Mouse (Mus musculus) myocyte (in vitro differentiated cells): ENCODE results near the gene Abhd14b. TPM values are rescaled to one million over a fixed set of nuclear protein-coding genes. Genes with fewer than 3 reads are reported as not detected.

ENCODE experiments used
- H3K27me3 ChIP-seq: one replicate; pipeline ENCODE4 v1.6.1; 2011; ENCODE audit not compliant: control insufficient read depth, insufficient read depth, insufficient read length
- H3K36me3 ChIP-seq: one replicate; pipeline ENCODE4 v1.6.1; 2011; ENCODE audit not compliant: control insufficient read depth, insufficient read depth
- H3K4me2 ChIP-seq: one replicate; pipeline ENCODE4 v1.6.1; 2011; ENCODE audit warnings: low read depth, control low read depth
- H3K4me3 ChIP-seq: one replicate; pipeline ENCODE4 v1.5.1; 2011; ENCODE audit warnings: mild to moderate bottlenecking, control low read depth, moderate library complexity
- H3K79me2 ChIP-seq: one replicate; pipeline ENCODE4 v1.6.1; 2011; ENCODE audit not compliant: control insufficient read depth, insufficient read depth
- H3ac ChIP-seq: one replicate; pipeline ENCODE4 v1.6.1; 2011; ENCODE audit not compliant: control insufficient read depth, insufficient read length
- CEBPB ChIP-seq: IDR thresholded peaks from 2 replicates; pipeline ENCODE4 v1.6.1; 2011; ENCODE audit warnings: mild to moderate bottlenecking, moderate library complexity; ENCODE audit not compliant: poor library complexity, insufficient read depth, severe bottlenecking
- E2F4 ChIP-seq: IDR thresholded peaks from one replicate; pipeline ENCODE4 v1.6.1; 2011; ENCODE audit warnings: mild to moderate bottlenecking, control low read depth, moderate library complexity; ENCODE audit not compliant: insufficient read depth
- MAX ChIP-seq: IDR thresholded peaks from one replicate; pipeline ENCODE4 v1.6.1; 2011; ENCODE audit warnings: low read depth, mild to moderate bottlenecking, control low read depth
- MYOD1 ChIP-seq, 3 experiments: IDR thresholded peaks; one replicate each; pipeline ENCODE4 v1.6.1; 2011; ENCODE audit warnings: control low read depth in 2 of 3, low read depth in 2 of 3, mild to moderate bottlenecking in 2 of 3, moderate library complexity in 1 of 3; ENCODE audit not compliant: insufficient read length in 2 of 3, control insufficient read depth in 1 of 3
- MYOG ChIP-seq, 3 experiments: IDR thresholded peaks; one replicate each; pipeline ENCODE4 v1.6.1; 2011; ENCODE audit warnings: control low read depth in 2 of 3, low read depth in 2 of 3, mild to moderate bottlenecking in 2 of 3; ENCODE audit not compliant: insufficient read length in 2 of 3, control insufficient read depth in 1 of 3, insufficient read depth in 1 of 3
- POLR2A ChIP-seq: IDR thresholded peaks from one replicate; pipeline ENCODE4 v1.6.1; 2011; ENCODE audit warnings: low read depth, mild to moderate bottlenecking, control low read depth, moderate library complexity; ENCODE audit not compliant: insufficient read length
- POLR2AphosphoS2 ChIP-seq: IDR thresholded peaks from one replicate; pipeline ENCODE4 v1.6.1; 2011; ENCODE audit warnings: low read depth, control low read depth; ENCODE audit not compliant: insufficient read length
- REST ChIP-seq: IDR thresholded peaks from one replicate; pipeline ENCODE4 v1.6.1; 2011; ENCODE audit warnings: mild to moderate bottlenecking, control low read depth, moderate library complexity; ENCODE audit not compliant: insufficient read depth, insufficient read length
- SRF ChIP-seq: IDR thresholded peaks from one replicate; pipeline ENCODE4 v1.6.1; 2011; ENCODE audit warnings: low read depth; ENCODE audit not compliant: control insufficient read depth, insufficient read length
- TCF12 ChIP-seq: IDR thresholded peaks from one replicate; pipeline ENCODE4 v1.6.1; 2011; ENCODE audit warnings: mild to moderate bottlenecking, control low read depth; ENCODE audit not compliant: poor library complexity, insufficient read depth, severe bottlenecking
- TCF3 ChIP-seq: IDR thresholded peaks from one replicate; pipeline ENCODE4 v1.6.1; 2011; ENCODE audit warnings: low read depth, control low read depth; ENCODE audit not compliant: insufficient read length
- USF1 ChIP-seq: IDR thresholded peaks from one replicate; pipeline ENCODE4 v1.6.1; 2011; ENCODE audit warnings: low read depth, mild to moderate bottlenecking, control low read depth, moderate library complexity
- polyA plus RNA-seq: library from polyadenylated mRNA; unstranded; fragments of >200 nt; fragmentation: generic; extraction: Trizol; gene quantifications from one replicate; pipeline ENCODE4 v1.2.1, GENCODE M21; 2012; ENCODE audit warnings: missing spikeins

Abhd14b gene
- polyA plus RNA-seq, 1 experiment, result 4.2 TPM

DNA sequence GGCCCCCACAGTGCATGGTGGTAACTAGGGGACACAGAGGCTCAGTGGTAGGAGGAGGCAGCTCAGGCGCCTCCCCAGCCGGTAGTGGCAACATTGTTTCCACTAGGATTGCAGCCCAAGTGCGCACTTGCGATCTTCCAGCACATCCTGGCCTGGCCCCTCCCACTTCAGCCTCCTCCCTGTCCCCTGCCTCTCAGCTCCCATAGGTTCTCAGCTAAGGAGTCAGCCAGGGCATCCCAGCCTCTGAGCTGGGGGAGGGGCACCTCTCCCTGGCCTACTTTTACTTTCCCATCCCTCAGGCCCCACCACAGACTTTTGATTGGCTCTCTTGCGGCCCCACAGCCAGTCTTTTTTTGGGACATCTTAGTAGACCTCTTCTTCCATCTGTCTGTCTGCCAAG is 24.6 kb downstream of the Abhd14b start:
- H3K4me2 ChIP-seq, result no peak overlapping the region
- TF ChIP-seq MYOG (IDR thresholded peaks at IDR 0.05; ENCODE audit: control insufficient read depth in 1 of 3, insufficient read depth in 1 of 3, insufficient read length in 2 of 3, low read depth in 2 of 3), result no peak
- TF ChIP-seq REST, result no peak
- no peak for TF ChIP-seq MAX
- TF ChIP-seq POLR2AphosphoS2, result peak; percentile 64

DNA sequence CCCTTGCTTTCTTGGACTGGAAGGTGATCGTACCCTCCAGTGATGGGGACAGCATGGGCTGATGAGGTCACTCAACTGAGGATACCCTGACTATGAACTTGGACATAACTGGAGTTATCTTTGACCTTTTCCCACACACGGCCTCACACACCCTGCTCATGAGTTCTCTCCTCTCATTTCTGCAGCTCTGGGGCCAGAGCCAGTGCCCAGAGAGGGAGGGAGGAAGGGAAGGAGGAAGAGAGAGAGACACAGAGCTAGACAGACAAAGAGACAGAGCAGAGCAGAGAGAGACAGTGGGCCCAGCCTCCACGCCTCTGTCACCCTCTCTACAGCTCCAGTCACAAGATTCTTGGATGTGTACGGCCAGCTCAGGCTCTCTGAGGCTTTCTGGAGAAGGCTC is 25.1 kb downstream of the Abhd14b start:
- H3K79me2 ChIP-seq, result peaks cover 5% of the 10 kb centered on the region
- H3K27me3 ChIP-seq, result no peaks in the 10 kb centered on the region
- H3ac ChIP-seq, result no peak overlapping the region
- H3K36me3 ChIP-seq, result no peaks in the 10 kb centered on the region
- H3K4me2 ChIP-seq, result no peak overlapping the region
- TF ChIP-seq POLR2A, result no peak
- peak; percentile 39 for TF ChIP-seq POLR2AphosphoS2
- H3K4me3 ChIP-seq, result no peak overlapping the region

More for the DNA sequence above, 24.6 kb downstream of the Abhd14b start:
- Histone ChIP-seq H3K4me3 (no peak overlapping the region), H3ac (no peak overlapping the region), H3K36me3 (no peaks in the 10 kb centered on the region), H3K27me3 (no peaks in the 10 kb centered on the region), H3K79me2 (peaks cover 5% of the 10 kb centered on the region)

DNA sequence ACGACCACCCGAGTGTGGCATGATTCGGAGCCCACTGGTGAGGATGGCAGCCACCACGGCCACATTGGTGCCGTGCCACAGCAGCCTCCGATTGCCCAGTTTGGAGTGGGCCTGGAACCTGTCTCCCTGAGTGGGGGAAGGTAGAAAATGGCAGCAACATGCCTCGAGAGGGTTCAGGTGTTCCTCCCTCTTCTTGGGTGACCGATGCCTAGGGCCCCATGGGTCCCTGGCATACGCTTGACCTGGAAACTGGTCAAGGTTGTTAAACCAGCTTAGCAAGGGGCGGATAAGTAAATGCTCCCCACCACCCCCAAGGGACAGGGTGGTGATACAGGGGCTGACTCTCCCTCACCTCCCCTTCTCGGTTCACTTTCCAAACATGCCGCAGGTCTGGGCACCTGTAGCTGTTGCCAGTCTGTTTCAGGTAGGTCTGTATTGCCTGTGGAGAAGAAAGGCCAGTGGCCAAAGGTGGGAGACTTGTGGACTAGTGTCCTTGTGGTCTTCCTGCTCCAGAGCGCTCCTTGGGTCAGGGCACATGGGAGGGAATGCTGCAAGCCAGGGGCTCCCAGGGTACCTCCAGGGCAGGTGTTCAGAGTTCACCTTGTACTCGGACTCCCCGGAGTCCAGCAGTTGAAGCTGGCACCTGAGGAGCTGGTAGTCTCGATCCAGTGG is 26.0 kb downstream of the Abhd14b start:
- Histone ChIP-seq H3K36me3 (no peaks in the 10 kb centered on the region), H3K79me2 (peaks cover 5% of the 10 kb centered on the region), H3K4me2 (no peak overlapping the region), H3K27me3 (no peaks in the 10 kb centered on the region), H3K4me3 (no peak overlapping the region), H3ac (no peak overlapping the region)
- no peak for TF ChIP-seq TCF3
- no peak for TF ChIP-seq REST
- no peak for TF ChIP-seq MYOG (IDR thresholded peaks at IDR 0.05; ENCODE audit: control insufficient read depth in 1 of 3, insufficient read depth in 1 of 3, insufficient read length in 2 of 3, low read depth in 2 of 3)
- TF ChIP-seq POLR2AphosphoS2, result no peak
- no peak for TF ChIP-seq CEBPB
- TF ChIP-seq USF1, result no peak
- no peak for TF ChIP-seq SRF
- no peak for TF ChIP-seq MAX
- TF ChIP-seq POLR2A, result no peak
- no peak for TF ChIP-seq MYOD1 (IDR thresholded peaks at IDR 0.05; ENCODE audit: control insufficient read depth in 1 of 3, insufficient read length in 2 of 3, low read depth in 2 of 3)
- no peak for TF ChIP-seq TCF12

DNA sequence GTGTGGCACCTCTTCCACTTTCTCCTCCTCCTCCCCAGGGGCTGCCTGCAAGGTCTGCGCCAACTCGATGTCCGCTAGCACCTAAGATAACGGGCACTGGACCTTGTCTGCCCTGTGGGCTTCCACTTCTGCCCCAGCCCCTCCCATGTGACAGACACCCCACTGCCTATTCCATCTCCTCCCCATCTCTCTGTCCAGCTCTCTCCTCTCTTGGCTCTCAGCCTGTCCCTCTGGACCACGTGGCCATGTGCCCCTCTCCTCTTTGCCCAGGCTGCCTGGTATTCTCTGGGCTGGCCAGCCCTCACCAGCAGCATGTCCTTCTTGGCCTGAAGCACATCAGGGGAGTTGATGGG is 26.5 kb downstream of the Abhd14b start:
- H3K27me3 ChIP-seq, result no peaks in the 10 kb centered on the region
- H3K79me2 ChIP-seq, result peaks cover 5% of the 10 kb centered on the region
- H3ac ChIP-seq, result no peak overlapping the region
- no peaks in the 10 kb centered on the region for H3K36me3 ChIP-seq
- peak overlapping the region; percentile 54 for H3K4me3 ChIP-seq
- TF ChIP-seq POLR2AphosphoS2 (peak; percentile 55), TCF12 (no peak)
- H3K4me2 ChIP-seq, result peak overlapping the region; percentile 98

DNA sequence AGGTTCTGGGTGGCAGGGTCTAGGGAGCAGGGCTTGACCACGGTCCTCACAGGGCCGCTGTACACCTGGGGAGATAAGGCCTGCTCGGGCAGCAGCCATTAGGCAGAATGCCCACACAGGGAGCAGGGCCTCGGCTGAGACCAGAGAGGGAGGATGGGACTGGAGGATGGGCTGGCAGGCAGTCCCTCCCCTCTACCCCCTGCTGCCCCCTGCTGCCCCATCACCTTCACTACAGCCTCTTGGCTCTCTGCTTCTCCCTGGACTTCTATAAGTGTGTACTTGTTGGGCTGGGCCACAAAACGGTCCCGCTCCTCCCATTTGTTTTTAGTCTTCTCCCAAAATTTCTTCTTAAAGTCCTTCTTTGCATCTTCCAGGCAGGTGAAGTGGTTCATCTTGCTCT is 27.2 kb downstream of the Abhd14b start:
- Histone ChIP-seq H3K27me3 (no peaks in the 10 kb centered on the region), H3K4me2 (peak overlapping the region; percentile 98), H3K79me2 (peaks cover 8% of the 10 kb centered on the region), H3K36me3 (no peaks in the 10 kb centered on the region), H3ac (no peak overlapping the region), H3K4me3 (peak overlapping the region; percentile 54)
- peak; percentile 58 for TF ChIP-seq POLR2A
- peak in 1 of 3 experiments; percentile 52 for TF ChIP-seq MYOG (IDR thresholded peaks at IDR 0.05; ENCODE audit: control insufficient read depth in 1 of 3, insufficient read depth in 1 of 3, insufficient read length in 2 of 3, low read depth in 2 of 3)
- TF ChIP-seq CEBPB, result no peak
- no peak for TF ChIP-seq E2F4
- no peak for TF ChIP-seq TCF3
- TF ChIP-seq MYOD1 (IDR thresholded peaks at IDR 0.05; ENCODE audit: control insufficient read depth in 1 of 3, insufficient read length in 2 of 3, low read depth in 2 of 3), result peak in 1 of 3 experiments; percentile 16
- no peak for TF ChIP-seq SRF
- TF ChIP-seq USF1, result no peak
- no peak for TF ChIP-seq MAX
- TF ChIP-seq POLR2AphosphoS2, result peak; percentile 79
- no peak for TF ChIP-seq REST
